Mouse (Mus musculus) effector memory CD4-positive, alpha-beta T cell, adult 7 months (primary cell): ENCODE results near the gene Olfr1220. TPM values are rescaled to one million over a fixed set of nuclear protein-coding genes. Genes with fewer than 3 reads are reported as not detected.

ENCODE experiments used
- polyA plus RNA-seq: library from polyadenylated mRNA; unstranded; fragments of 100-300 nt; shearing (Covaris generic); gene quantifications from one replicate; pipeline ENCODE4 v1.2.1, GENCODE M21; 2017

Gene Olfr1220
- polyA plus RNA-seq, result 0.15 TPM

DNA sequence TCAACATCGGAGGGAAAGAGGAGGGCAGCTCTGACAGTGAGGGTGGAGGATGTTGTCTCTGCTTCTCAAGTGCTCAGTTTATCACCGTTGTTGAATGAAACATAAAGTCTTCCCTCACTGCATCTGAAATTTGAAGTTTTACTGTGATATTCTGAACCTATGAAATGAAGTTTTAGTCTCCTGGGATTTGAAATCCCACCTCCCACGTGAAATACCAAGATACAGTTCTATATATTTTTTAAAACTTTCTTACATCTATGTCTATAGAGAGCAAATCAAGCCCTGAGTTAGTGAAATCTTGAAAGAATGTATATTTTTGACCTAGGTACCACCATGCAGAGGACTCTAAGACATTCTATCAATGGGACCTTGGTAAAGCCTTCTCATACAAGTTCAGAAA lies at the start of gene Olfr1220:
TSS of gene Olfr1220 (minus strand) at position 101 of the 400 bp plus-strand sequence.

DNA sequence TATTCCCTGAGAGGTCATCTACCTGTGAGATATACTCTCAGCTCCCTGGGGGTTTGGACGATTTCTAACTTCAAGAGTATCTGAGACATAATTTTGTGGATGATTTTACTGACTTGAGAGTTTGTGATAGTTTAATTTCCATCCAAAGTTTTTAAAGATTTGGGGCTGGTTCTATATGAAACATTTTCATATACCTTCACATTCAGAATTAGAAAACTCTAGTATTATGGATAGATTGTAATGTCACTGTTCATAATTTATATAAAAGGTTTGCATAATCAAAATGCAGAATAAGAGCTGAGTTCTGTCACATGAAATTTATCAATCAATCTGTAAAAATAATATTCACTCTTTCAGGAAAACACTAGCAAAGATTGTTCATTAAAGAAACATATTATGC lies 44.8 kb upstream of the Olfr1220 start, which contains the start of gene Olfr1223:
TSS of gene Olfr1223 (minus strand) at position 101 of the 400 bp plus-strand sequence.

DNA sequence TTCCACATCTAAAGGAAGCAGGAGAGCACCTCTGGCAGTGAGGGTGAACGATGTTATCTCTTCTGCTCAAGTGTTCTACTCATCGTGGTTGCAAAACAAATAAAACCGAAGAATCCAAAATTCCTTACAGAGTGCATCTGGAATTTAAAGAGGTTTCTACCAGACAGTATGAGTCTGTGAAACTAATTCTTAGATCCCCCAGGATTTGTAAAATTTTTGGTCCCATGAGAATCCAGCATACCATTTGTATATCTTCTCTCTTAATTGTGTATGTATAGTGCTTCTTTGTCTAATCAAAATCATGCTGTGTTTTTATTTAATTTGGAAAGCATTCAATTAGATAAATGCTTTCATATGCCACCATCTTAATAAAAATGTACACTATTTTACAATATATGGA lies 26.3 kb upstream of the Olfr1220 start, which contains the start of gene Olfr1222:
TSS of gene Olfr1222 (minus strand) at position 101 of the 400 bp plus-strand sequence.

DNA sequence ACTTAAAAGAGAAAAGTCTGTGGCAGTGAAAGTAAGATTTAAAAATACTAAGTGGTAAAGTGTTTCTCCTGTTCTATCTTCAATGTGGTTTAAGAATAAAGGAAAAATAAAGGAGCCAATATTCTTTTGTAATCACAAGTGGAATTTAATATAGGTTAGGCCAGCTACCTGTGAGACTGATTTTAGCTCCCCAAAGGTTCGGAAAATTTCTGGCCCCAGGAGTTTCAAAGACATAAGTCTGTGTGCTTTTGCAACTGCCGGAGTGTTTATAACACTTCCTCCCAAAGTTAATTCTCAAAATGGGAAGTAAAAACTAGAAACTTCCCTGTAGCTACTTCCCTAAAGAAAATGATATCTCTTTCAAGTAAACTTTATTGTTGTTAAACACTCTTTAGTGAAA lies 10.5 kb upstream of the Olfr1220 start, which contains the start of gene Olfr1221:
TSS of gene Olfr1221 (minus strand) at position 101 of the 400 bp plus-strand sequence.

DNA sequence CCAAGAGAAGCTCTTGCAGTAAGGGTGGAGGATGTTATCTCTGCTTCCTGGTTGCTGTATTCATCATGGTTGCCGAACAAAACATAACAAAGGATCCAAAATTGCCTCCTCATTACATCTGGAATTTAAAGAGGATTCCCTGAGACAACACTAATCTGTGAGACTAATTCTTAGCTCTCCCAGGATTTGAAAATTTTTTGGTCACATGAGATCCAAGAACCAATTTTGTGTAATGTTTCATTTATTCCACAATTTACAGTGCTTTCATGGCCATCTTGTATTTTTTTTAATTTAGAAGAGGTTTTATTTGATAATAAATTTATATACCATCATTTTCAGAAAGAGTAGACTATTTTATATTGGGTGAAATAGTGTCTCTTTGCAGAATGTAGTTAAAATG lies 23.2 kb downstream of the Olfr1220 start, which contains the start of gene Olfr1219:
TSS of gene Olfr1219 (minus strand) at position 101 of the 400 bp plus-strand sequence.

DNA sequence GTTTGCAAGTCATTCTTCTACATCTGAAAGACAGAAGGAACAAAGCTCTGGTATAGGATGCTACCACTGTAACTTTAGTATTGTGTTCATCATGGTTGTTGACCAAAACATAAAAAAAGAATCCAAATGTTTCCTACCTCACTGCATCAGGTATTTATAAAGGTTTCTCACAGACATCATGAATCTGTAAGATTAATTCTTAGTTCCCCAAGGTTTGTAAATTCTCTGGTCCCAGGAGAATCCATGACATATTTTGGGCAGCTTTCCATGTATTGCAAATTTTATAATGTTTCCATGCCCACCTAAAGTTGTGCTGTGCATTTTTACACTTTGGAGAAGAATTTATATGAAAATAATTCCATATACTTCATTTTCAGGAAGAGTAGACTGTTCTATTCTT lies 45.5 kb downstream of the Olfr1220 start, which contains the start of gene Olfr1218:
TSS of gene Olfr1218 (minus strand) at position 101 of the 400 bp plus-strand sequence.

Other genes with a start within 250 kb of the Olfr1220 start
- not detected for gene Olfr1206, start 243.6 kb downstream of the Olfr1220 start, polyA plus RNA-seq
- gene Olfr1208, start 204.5 kb downstream of the Olfr1220 start, polyA plus RNA-seq, result not detected
- not detected for gene Olfr1209, start 191.7 kb downstream of the Olfr1220 start, polyA plus RNA-seq
- gene Olfr1211, start 168.7 kb downstream of the Olfr1220 start, polyA plus RNA-seq, result not detected
- gene Olfr1212, start 152.9 kb downstream of the Olfr1220 start, polyA plus RNA-seq, result not detected
- gene Gm13762, start 126.6 kb downstream of the Olfr1220 start, polyA plus RNA-seq, result not detected
- gene Olfr1214, start 114.2 kb downstream of the Olfr1220 start, polyA plus RNA-seq, result not detected
- gene Olfr1215, start 99.9 kb downstream of the Olfr1220 start, polyA plus RNA-seq, result 0.15 TPM
- not detected for gene Olfr1216, start 88.5 kb downstream of the Olfr1220 start, polyA plus RNA-seq
- gene Olfr1217, start 74.8 kb downstream of the Olfr1220 start, polyA plus RNA-seq, result not detected
- not detected for gene Olfr1218, start 45.6 kb downstream of the Olfr1220 start, polyA plus RNA-seq
- not detected for gene Olfr1219, start 23.3 kb downstream of the Olfr1220 start, polyA plus RNA-seq
- gene Olfr1221, start 10.4 kb upstream of the Olfr1220 start, polyA plus RNA-seq, result not detected
- gene Olfr1222, start 26.2 kb upstream of the Olfr1220 start, polyA plus RNA-seq, result not detected
- gene Olfr1223, start 44.7 kb upstream of the Olfr1220 start, polyA plus RNA-seq, result not detected
- gene Olfr1224-ps1, start 57.3 kb upstream of the Olfr1220 start, polyA plus RNA-seq, result not detected
- gene Olfr1225, start 67.8 kb upstream of the Olfr1220 start, polyA plus RNA-seq, result not detected
- 0.10 TPM for gene Olfr1226, start 93.2 kb upstream of the Olfr1220 start, polyA plus RNA-seq
- gene Olfr1228, start 147.2 kb upstream of the Olfr1220 start, polyA plus RNA-seq, result not detected
- gene Olfr1229, start 181.2 kb upstream of the Olfr1220 start, polyA plus RNA-seq, result not detected
- not detected for gene Olfr1230, start 190.4 kb upstream of the Olfr1220 start, polyA plus RNA-seq
- not detected for gene Olfr1231, start 200.2 kb upstream of the Olfr1220 start, polyA plus RNA-seq
- gene Olfr1232, start 222.8 kb upstream of the Olfr1220 start, polyA plus RNA-seq, result not detected
- gene Olfr1233, start 235.6 kb upstream of the Olfr1220 start, polyA plus RNA-seq, result 0.11 TPM